Mouse (Mus musculus): Measurements from ENCODE around the gene Gpatch4. TPM values are rescaled to one million over a fixed set of nuclear protein-coding genes. Genes with fewer than 3 reads are reported as not detected.

Gene Gpatch4
- polyA plus RNA-seq, 1 experiment from 2014 or later, result 36.3 TPM

- H3K4me3 ChIP-seq (replicated peaks; ENCODE audit: low read length), result no peak overlapping the region
- H3K27me3 ChIP-seq (replicated peaks; ENCODE audit: control insufficient read depth, insufficient read depth, low read length), result no peaks in the 10 kb centered on the region
- no peaks in the 10 kb centered on the region for H3K4me1 ChIP-seq (replicated peaks; ENCODE audit: control insufficient read depth, insufficient read depth, low read length)
- H3K36me3 ChIP-seq (ENCODE audit: control insufficient read depth, insufficient read depth), result no peaks in the 10 kb centered on the region
- H3K4me2 ChIP-seq (ENCODE audit: low read length), result no peak overlapping the region
- peak; percentile 84 for ATAC-seq
- no peaks in the 10 kb centered on the region for H3K9me3 ChIP-seq (ENCODE audit: control insufficient read depth, low read length)
- 2% methylated on average over 5 of the region's 5 CpGs for WGBS
- no peak overlapping the region for H3K9ac ChIP-seq (replicated peaks; ENCODE audit: low read depth, low read length)
- H3K27ac ChIP-seq (ENCODE audit: low read length), result no peak overlapping the region
Measured at GRCm38 (mm10) chr3:88071783-88072182, 28.9 kb downstream of the Gpatch4 start.

DNA sequence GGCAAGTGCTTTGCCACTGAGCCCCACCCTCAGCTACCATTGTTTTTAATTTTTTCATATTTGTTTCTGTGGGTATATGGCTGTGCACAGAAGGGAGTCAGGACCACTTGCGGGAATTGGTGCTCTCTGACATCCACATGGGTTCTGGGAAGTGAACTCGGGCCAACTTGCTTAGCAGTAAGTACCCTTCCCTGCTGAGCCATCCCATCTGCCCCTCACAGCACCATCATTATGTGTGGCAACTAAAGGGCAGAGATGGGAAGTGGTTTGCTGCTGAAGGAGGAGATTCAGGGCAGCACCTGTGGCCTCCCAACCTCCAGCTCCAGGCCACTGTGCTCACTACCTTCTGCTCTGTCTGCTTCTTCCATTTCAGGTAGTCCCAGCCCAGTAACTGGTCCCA lies 30.7 kb downstream of the Gpatch4 start:
- no peak overlapping the region for H3K27ac ChIP-seq (ENCODE audit: low read length)
- H3K9me3 ChIP-seq (ENCODE audit: control insufficient read depth, low read length), result no peaks in the 10 kb centered on the region
- ATAC-seq, result no peak
- no peaks in the 10 kb centered on the region for H3K36me3 ChIP-seq (ENCODE audit: control insufficient read depth, insufficient read depth)
- WGBS, result 63% methylated on average over 2 of the region's 2 CpGs
- H3K9ac ChIP-seq (replicated peaks; ENCODE audit: low read depth, low read length), result no peak overlapping the region
- no peak overlapping the region for H3K4me3 ChIP-seq (replicated peaks; ENCODE audit: low read length)
- H3K4me1 ChIP-seq (replicated peaks; ENCODE audit: control insufficient read depth, insufficient read depth, low read length), result no peaks in the 10 kb centered on the region
- no peaks in the 10 kb centered on the region for H3K27me3 ChIP-seq (replicated peaks; ENCODE audit: control insufficient read depth, insufficient read depth, low read length)
- H3K4me2 ChIP-seq (ENCODE audit: low read length), result no peak overlapping the region

GRCm38 (mm10) chr3:88074351-88074750 lies 31.4 kb downstream of the Gpatch4 start:
- 70% methylated on average over 2 of the region's 2 CpGs for WGBS
- Histone ChIP-seq H3K36me3 (ENCODE audit: control insufficient read depth, insufficient read depth) (no peaks in the 10 kb centered on the region), H3K27me3 (replicated peaks; ENCODE audit: control insufficient read depth, insufficient read depth, low read length) (no peaks in the 10 kb centered on the region), H3K9me3 (ENCODE audit: control insufficient read depth, low read length) (no peaks in the 10 kb centered on the region), H3K4me2 (ENCODE audit: low read length) (no peak overlapping the region), H3K9ac (replicated peaks; ENCODE audit: low read depth, low read length) (no peak overlapping the region), H3K4me3 (replicated peaks; ENCODE audit: low read length) (no peak overlapping the region), H3K27ac (ENCODE audit: low read length) (no peak overlapping the region), H3K4me1 (replicated peaks; ENCODE audit: control insufficient read depth, insufficient read depth, low read length) (no peaks in the 10 kb centered on the region)
- no peak for ATAC-seq

DNA sequence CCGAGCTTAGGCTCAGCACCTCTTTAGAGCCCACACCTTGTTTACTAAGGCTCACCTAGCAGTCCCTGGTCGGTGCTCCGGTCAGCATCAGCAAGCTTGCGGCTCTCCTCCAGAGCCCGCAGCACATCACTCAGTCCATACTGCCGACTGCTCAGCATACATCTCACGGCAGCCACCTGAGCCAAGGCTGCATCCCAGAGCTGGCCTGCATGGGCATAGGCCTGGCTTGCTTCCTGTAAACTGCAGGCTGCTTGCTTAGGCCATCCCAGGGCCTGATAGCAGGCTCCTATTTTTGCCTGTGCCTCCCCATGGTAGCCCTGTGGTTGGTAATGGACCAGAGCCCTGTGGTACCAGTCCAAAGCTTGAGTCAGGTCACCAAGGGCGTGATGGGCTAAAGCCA lies 31.9 kb downstream of the Gpatch4 start:
- H3K4me3 ChIP-seq (replicated peaks; ENCODE audit: low read length), result no peak overlapping the region
- H3K36me3 ChIP-seq (ENCODE audit: control insufficient read depth, insufficient read depth), result no peaks in the 10 kb centered on the region
- no peaks in the 10 kb centered on the region for H3K9me3 ChIP-seq (ENCODE audit: control insufficient read depth, low read length)
- H3K9ac ChIP-seq (replicated peaks; ENCODE audit: low read depth, low read length), result no peak overlapping the region
- H3K4me1 ChIP-seq (replicated peaks; ENCODE audit: control insufficient read depth, insufficient read depth, low read length), result no peaks in the 10 kb centered on the region
- no peak for ATAC-seq
- no peaks in the 10 kb centered on the region for H3K27me3 ChIP-seq (replicated peaks; ENCODE audit: control insufficient read depth, insufficient read depth, low read length)
- 81% methylated on average over 8 of the region's 8 CpGs for WGBS
- no peak overlapping the region for H3K27ac ChIP-seq (ENCODE audit: low read length)
- no peak overlapping the region for H3K4me2 ChIP-seq (ENCODE audit: low read length)

DNA sequence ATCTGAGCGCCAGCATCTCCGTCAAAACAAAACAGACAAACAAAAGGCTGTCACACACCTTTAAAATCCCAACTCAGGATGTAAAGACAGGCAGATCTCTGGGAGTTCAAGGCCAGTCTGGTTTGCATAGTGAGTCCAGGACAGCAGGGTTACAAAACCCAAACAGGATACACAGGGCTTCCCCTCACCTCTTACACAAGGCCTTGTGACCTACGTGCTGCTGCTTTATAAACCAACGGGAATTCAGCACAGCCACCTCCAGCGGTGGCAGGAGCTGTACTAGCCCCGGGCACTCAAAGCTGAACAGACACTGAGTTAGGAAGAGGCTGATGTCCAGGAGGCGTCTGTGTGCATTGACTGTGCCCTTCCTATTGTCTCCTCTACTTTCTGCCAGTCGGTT lies 34.5 kb downstream of the Gpatch4 start:
- no peak overlapping the region for H3K4me2 ChIP-seq (ENCODE audit: low read length)
- no peak for ATAC-seq
- H3K27ac ChIP-seq (ENCODE audit: low read length), result no peak overlapping the region
- no peak overlapping the region for H3K9ac ChIP-seq (replicated peaks; ENCODE audit: low read depth, low read length)
- H3K4me1 ChIP-seq (replicated peaks; ENCODE audit: control insufficient read depth, insufficient read depth, low read length), result peaks cover 5% of the 10 kb centered on the region
- no peak overlapping the region for H3K4me3 ChIP-seq (replicated peaks; ENCODE audit: low read length)
- WGBS, result 39% methylated on average over 8 of the region's 8 CpGs
- no peaks in the 10 kb centered on the region for H3K36me3 ChIP-seq (ENCODE audit: control insufficient read depth, insufficient read depth)
- H3K9me3 ChIP-seq (ENCODE audit: control insufficient read depth, low read length), result no peaks in the 10 kb centered on the region
- H3K27me3 ChIP-seq (replicated peaks; ENCODE audit: control insufficient read depth, insufficient read depth, low read length), result no peaks in the 10 kb centered on the region

GRCm38 (mm10) chr3:88078204-88078603 lies 35.3 kb downstream of the Gpatch4 start, which contains the start of gene Ttc24:
Gene Ttc24, minus strand, starts transcription at chr3:88078304.
- no peak within 1 kb of the TSS for H3K4me3 ChIP-seq (replicated peaks; ENCODE audit: low read length)
- no peak for ATAC-seq
- WGBS, result 79% methylated on average over 4 of the region's 4 CpGs
- H3K27me3 ChIP-seq (replicated peaks; ENCODE audit: control insufficient read depth, insufficient read depth, low read length), result no peaks in the 10 kb centered on the region
- H3K9me3 ChIP-seq (ENCODE audit: control insufficient read depth, low read length), result no peaks in the 10 kb centered on the region
- H3K9ac ChIP-seq (replicated peaks; ENCODE audit: low read depth, low read length), result no peak within 1 kb of the TSS
- no peaks in the 10 kb centered on the region for H3K36me3 ChIP-seq (ENCODE audit: control insufficient read depth, insufficient read depth)
- H3K4me1 ChIP-seq (replicated peaks; ENCODE audit: control insufficient read depth, insufficient read depth, low read length), result peaks cover 11% of the 10 kb centered on the region
- H3K4me2 ChIP-seq (ENCODE audit: low read length), result no peak within 1 kb of the TSS
- H3K27ac ChIP-seq (ENCODE audit: low read length), result no peak within 1 kb of the TSS

- H3K9ac ChIP-seq (replicated peaks; ENCODE audit: low read depth, low read length), result peak within 1 kb of the TSS; percentile 23
- peak within 1 kb of the TSS; percentile 51 for H3K4me3 ChIP-seq (replicated peaks; ENCODE audit: low read length)
- peak within 1 kb of the TSS; percentile 36; the same call in 1 of the 2 replicates for H3K27ac ChIP-seq (ENCODE audit: low read length)
- WGBS, result 19% methylated on average over 33 of the region's 33 CpGs
- no peaks in the 10 kb centered on the region for H3K36me3 ChIP-seq (ENCODE audit: control insufficient read depth, insufficient read depth)
- H3K4me2 ChIP-seq (ENCODE audit: low read length), result peak within 1 kb of the TSS; percentile 70
- H3K27me3 ChIP-seq (replicated peaks; ENCODE audit: control insufficient read depth, insufficient read depth, low read length), result no peaks in the 10 kb centered on the region
- H3K9me3 ChIP-seq (ENCODE audit: control insufficient read depth, low read length), result no peaks in the 10 kb centered on the region
- peaks cover 11% of the 10 kb centered on the region for H3K4me1 ChIP-seq (replicated peaks; ENCODE audit: control insufficient read depth, insufficient read depth, low read length)
- ATAC-seq, result peak; percentile 93
Measured at GRCm38 (mm10) chr3:88081345-88082223, 38.7 kb downstream of the Gpatch4 start, which contains the start of gene Iqgap3. Gene Iqgap3, plus strand, starts transcription at chr3:88081971.

GRCm38 (mm10) chr3:88082224-88082618 lies 39.3 kb downstream of the Gpatch4 start:
- Histone ChIP-seq H3K4me2 (ENCODE audit: low read length) (peak overlapping the region; percentile 70), H3K4me1 (replicated peaks; ENCODE audit: control insufficient read depth, insufficient read depth, low read length) (peaks cover 11% of the 10 kb centered on the region), H3K36me3 (ENCODE audit: control insufficient read depth, insufficient read depth) (no peaks in the 10 kb centered on the region), H3K27me3 (replicated peaks; ENCODE audit: control insufficient read depth, insufficient read depth, low read length) (no peaks in the 10 kb centered on the region), H3K27ac (ENCODE audit: low read length) (no peak overlapping the region), H3K9me3 (ENCODE audit: control insufficient read depth, low read length) (no peaks in the 10 kb centered on the region), H3K9ac (replicated peaks; ENCODE audit: low read depth, low read length) (peak overlapping the region; percentile 23), H3K4me3 (replicated peaks; ENCODE audit: low read length) (peak overlapping the region; percentile 51)
- ATAC-seq, result peak; percentile 13; the same call in 1 of the 2 replicates
- WGBS, result 2% methylated on average over 13 of the region's 13 CpGs

GRCm38 (mm10) chr3:88082663-88083062 lies 39.8 kb downstream of the Gpatch4 start:
- Histone ChIP-seq H3K4me2 (ENCODE audit: low read length) (peak overlapping the region; percentile 70), H3K4me1 (replicated peaks; ENCODE audit: control insufficient read depth, insufficient read depth, low read length) (peaks cover 11% of the 10 kb centered on the region), H3K4me3 (replicated peaks; ENCODE audit: low read length) (peak overlapping the region; percentile 51), H3K27me3 (replicated peaks; ENCODE audit: control insufficient read depth, insufficient read depth, low read length) (no peaks in the 10 kb centered on the region), H3K36me3 (ENCODE audit: control insufficient read depth, insufficient read depth) (no peaks in the 10 kb centered on the region), H3K9me3 (ENCODE audit: control insufficient read depth, low read length) (no peaks in the 10 kb centered on the region), H3K9ac (replicated peaks; ENCODE audit: low read depth, low read length) (no peak overlapping the region; the same call in 1 of the 2 replicates), H3K27ac (ENCODE audit: low read length) (no peak overlapping the region)
- peak; percentile 16; the same call in 1 of the 2 replicates for ATAC-seq
- 2% methylated on average over 4 of the region's 4 CpGs for WGBS

All from forebrain, embryonic 16.5 days (tissue).